Mouse (Mus musculus) limb, embryonic 13.5 days (tissue): ENCODE results near the gene 1700020L24Rik. TPM values are rescaled to one million over a fixed set of nuclear protein-coding genes. Genes with fewer than 3 reads are reported as not detected.

Experiments
- ATAC-seq: fragments of 200-750 bp; cut with Nextera tagmentation; 2 replicates; pipeline ENCODE4 v1.8.0; 2017; ENCODE audit warnings: low read depth, moderate number of reproducible peaks, moderate TSS enrichment; ENCODE audit not compliant: low FRiP score
- H3K27ac ChIP-seq: fragments of 300-500 bp; sonication (generic); 2 replicates; pipeline ENCODE4 v1.5.1; 2015; ENCODE audit warnings: inconsistent platforms, mild to moderate bottlenecking, moderate library complexity
- H3K27me3 ChIP-seq: fragments of 300-500 bp; sonication (generic); 2 replicates; pipeline ENCODE4 v1.6.1; 2015; ENCODE audit warnings: mild to moderate bottlenecking, inconsistent platforms
- H3K36me3 ChIP-seq: fragments of 300-500 bp; sonication (generic); 2 replicates; pipeline ENCODE4 v1.6.1; 2015; ENCODE audit warnings: inconsistent platforms, mild to moderate bottlenecking, moderate library complexity
- H3K4me1 ChIP-seq: fragments of 300-500 bp; sonication (generic); 2 replicates; pipeline ENCODE4 v1.6.1; 2015; ENCODE audit warnings: inconsistent platforms
- H3K4me2 ChIP-seq: fragments of 300-500 bp; sonication (generic); replicated peaks from 2 replicates; pipeline ENCODE4 v1.6.1; 2015; ENCODE audit warnings: inconsistent platforms, mild to moderate bottlenecking, moderate library complexity
- H3K4me3 ChIP-seq: fragments of 300-500 bp; sonication (generic); 2 replicates; pipeline ENCODE4 v1.5.1; 2015; ENCODE audit warnings: moderate library complexity, mild to moderate bottlenecking, inconsistent platforms
- H3K9ac ChIP-seq: fragments of 300-500 bp; sonication (generic); 2 replicates; pipeline ENCODE4 v1.6.1; 2015; ENCODE audit warnings: mild to moderate bottlenecking, inconsistent platforms
- H3K9me3 ChIP-seq: fragments of 300-500 bp; sonication (generic); 2 replicates; pipeline ENCODE4 v1.6.1; 2016; ENCODE audit warnings: inconsistent platforms
- WGBS: fragments of 180-500 bp; shearing (Covaris S2); methylation state at CpG from one replicate; pipeline ENCODE4 v1.1.7; 2015; 5-methylcytosine and 5-hydroxymethylcytosine counted together
- polyA plus RNA-seq: library from polyadenylated mRNA; unstranded; fragments of >200 nt; fragmentation: Nextera tagmentation; extraction: Ambion mirVana; gene quantifications from 2 replicates; pipeline ENCODE4 v1.2.1, GENCODE M21; 2015

1700020L24Rik gene
- polyA plus RNA-seq, 1 experiment from 2014 or later, result 0.56 TPM

- Histone ChIP-seq H3K27me3 (peaks cover 57% of the 10 kb centered on the region), H3K9me3 (no peaks in the 10 kb centered on the region), H3K4me1 (peaks cover 5% of the 10 kb centered on the region), H3K4me3 (no peak overlapping the region), H3K27ac (no peak overlapping the region), H3K36me3 (no peaks in the 10 kb centered on the region), H3K4me2 (no peak overlapping the region), H3K9ac (no peak overlapping the region)
- WGBS, result 73% methylated on average over 7 of the region's 7 CpGs
- no peak for ATAC-seq
These were observed 19.8 kb upstream of the 1700020L24Rik start for GRCm38 (mm10) chr11:83417708-83418107.

DNA sequence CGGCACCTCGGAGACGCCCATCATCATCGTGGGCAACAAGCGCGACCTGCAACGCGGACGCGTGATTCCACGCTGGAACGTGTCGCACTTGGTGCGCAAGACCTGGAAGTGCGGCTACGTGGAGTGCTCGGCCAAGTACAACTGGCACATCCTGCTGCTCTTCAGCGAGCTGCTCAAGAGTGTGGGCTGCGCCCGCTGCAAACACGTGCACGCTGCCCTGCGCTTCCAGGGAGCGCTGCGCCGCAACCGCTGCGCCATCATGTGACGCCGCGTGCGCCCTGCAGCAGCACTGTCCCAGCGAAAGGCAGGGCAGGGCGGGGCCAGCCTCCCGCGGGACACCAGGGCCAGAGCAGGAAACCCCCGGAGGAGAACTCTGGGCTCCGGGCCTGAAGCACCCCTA, 18.9 kb upstream of the 1700020L24Rik start:
- H3K9me3 ChIP-seq, result no peaks in the 10 kb centered on the region
- no peak overlapping the region for H3K9ac ChIP-seq
- WGBS, result 6% methylated on average over 38 of the region's 38 CpGs
- H3K4me3 ChIP-seq, result 0 out of 2 replicates have a peak overlapping the region, but pooled peaks have one; percentile 7
- H3K27ac ChIP-seq, result no peak overlapping the region
- no peak for ATAC-seq
- peaks cover 5% of the 10 kb centered on the region for H3K4me1 ChIP-seq
- no peak overlapping the region; the same call in 1 of the 2 replicates for H3K4me2 ChIP-seq
- H3K36me3 ChIP-seq, result no peaks in the 10 kb centered on the region
- peaks cover 50% of the 10 kb centered on the region for H3K27me3 ChIP-seq

DNA sequence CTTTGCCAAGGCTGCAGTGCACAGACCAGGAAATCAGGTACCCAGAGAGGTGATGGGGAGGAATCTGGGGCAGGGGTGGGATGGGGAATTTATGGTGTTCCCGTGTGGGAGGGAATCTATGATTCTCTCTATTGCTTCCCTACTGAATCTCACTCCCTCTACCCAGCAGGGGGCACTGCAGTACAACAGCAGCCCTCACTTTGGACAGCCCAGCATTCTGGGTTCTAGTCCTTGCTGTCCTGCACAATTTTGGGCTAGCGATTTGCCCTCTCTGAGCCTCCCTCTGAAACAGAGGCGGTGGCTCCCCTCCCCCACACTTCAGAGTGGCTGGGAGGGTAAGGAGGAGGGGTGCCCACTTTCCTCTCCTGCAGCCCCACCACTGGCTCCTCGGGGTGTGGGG, 17.1 kb upstream of the 1700020L24Rik start:
- Histone ChIP-seq H3K9ac (no peak overlapping the region), H3K27ac (no peak overlapping the region), H3K4me2 (no peak overlapping the region), H3K36me3 (no peaks in the 10 kb centered on the region), H3K4me1 (peaks cover 5% of the 10 kb centered on the region), H3K4me3 (no peak overlapping the region), H3K9me3 (no peaks in the 10 kb centered on the region), H3K27me3 (peaks cover 51% of the 10 kb centered on the region)
- ATAC-seq, result no peak
- WGBS, result 42% methylated on average over 4 of the region's 4 CpGs

DNA sequence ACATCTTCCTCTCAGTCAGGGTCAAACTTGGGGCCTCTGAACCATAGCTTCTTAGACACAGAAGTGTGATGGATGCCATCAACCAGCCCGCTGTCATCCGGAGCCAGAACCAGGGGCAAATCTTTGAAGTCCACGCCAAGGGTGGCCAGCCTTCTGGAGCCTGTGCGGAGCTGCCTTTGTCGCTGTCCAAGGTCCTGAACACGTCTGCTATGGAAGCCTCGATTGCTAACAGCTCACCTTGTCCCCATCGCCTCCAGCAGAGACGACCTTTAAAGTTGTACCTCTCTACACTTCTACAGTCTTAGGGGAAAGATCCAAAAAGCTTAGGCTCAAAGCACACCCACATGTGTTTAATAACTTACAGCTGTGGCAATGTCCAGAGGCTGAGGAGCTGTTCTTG, 16.2 kb upstream of the 1700020L24Rik start:
- Histone ChIP-seq H3K27ac (no peak overlapping the region), H3K9ac (no peak overlapping the region), H3K36me3 (no peaks in the 10 kb centered on the region), H3K9me3 (no peaks in the 10 kb centered on the region), H3K4me2 (no peak overlapping the region), H3K4me1 (peaks cover 5% of the 10 kb centered on the region), H3K27me3 (peaks cover 60% of the 10 kb centered on the region), H3K4me3 (no peak overlapping the region)
- WGBS, result under 1% methylated on average over 9 of the region's 9 CpGs
- no peak for ATAC-seq

DNA sequence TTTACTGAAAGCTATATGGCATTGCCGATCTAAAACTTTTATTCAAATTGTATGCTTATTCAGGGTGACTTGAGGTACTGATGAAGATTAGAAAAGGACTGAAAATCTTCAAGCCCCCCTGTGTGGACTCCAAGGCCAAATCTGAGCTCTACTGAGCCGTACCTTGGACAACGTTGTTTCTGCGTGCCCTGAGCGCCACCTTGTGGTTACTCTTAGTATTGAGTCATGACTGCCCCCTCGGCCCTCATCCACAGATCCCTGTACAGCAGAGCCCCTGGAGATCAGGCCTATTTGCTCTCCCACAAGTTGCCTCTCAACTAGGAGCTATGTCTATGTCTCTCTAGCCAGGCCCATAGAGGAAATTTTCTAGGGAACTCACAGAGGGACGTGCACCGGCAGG, 12.8 kb upstream of the 1700020L24Rik start:
- no peak for ATAC-seq
- Histone ChIP-seq H3K4me3 (no peak overlapping the region), H3K9me3 (no peaks in the 10 kb centered on the region), H3K4me2 (no peak overlapping the region), H3K27ac (no peak overlapping the region), H3K4me1 (0 out of 2 replicates have a peak, but pooled peaks cover 4% of the 10 kb centered on the region), H3K27me3 (peaks cover 69% of the 10 kb centered on the region), H3K36me3 (no peaks in the 10 kb centered on the region), H3K9ac (no peak overlapping the region)
- WGBS, result 8% methylated on average over 8 of the region's 8 CpGs

DNA sequence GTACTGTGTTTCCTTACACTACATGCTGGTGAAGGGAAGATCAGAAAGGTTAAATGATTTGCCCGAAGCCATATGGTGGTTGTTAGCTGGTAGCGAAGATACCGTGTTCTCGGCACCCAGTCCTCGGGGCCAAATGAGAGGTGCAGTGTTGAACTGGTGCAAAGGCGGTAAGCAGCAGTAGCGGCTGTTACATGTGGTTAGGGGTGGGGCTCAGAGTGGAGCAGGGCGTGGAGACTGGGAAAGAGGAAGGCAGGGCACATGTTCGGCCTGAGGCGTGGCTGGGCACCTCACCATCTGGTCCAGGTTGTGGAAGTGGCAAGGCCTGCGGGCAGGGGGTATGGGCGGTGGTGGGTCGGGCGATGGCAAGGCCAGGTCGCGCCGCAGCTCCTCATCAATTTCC, 10.5 kb upstream of the 1700020L24Rik start:
- Histone ChIP-seq H3K4me3 (peak overlapping the region; percentile 14; the same call in 1 of the 2 replicates), H3K9ac (no peak overlapping the region), H3K27ac (no peak overlapping the region), H3K4me2 (peak overlapping the region; percentile 38), H3K4me1 (0 out of 2 replicates have a peak, but pooled peaks cover 5% of the 10 kb centered on the region), H3K9me3 (no peaks in the 10 kb centered on the region), H3K36me3 (no peaks in the 10 kb centered on the region), H3K27me3 (peaks cover 61% of the 10 kb centered on the region)
- 36% methylated on average over 17 of the region's 17 CpGs for WGBS
- no peak for ATAC-seq

DNA sequence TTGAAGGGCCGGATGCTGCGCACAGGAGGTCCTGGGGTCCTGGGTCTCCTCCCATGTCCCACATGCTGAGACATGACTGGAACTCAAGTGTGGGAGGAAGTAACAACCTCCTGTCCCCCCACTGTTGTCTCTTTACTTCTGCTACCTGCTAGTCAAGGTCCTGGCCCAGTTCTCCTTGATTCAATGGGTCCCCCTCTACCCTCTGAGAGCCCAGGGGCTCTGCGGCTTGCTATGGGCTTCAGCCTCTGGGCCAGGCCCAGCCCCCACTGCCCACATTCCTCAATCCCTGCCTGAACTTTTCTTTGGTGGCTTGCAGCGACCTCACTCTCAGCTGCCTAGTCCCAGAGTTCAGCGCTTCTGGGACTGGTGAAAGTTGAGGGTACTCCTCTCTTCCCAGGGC, 8.1 kb upstream of the 1700020L24Rik start, which contains the start of gene Gas2l2:
Gene Gas2l2, minus strand, starts transcription at position 101 of the 400 bp plus-strand sequence.
- Histone ChIP-seq H3K4me3 (no peak within 1 kb of the TSS), H3K27ac (no peak within 1 kb of the TSS), H3K9me3 (no peaks in the 10 kb centered on the region), H3K9ac (no peak within 1 kb of the TSS), H3K36me3 (no peaks in the 10 kb centered on the region), H3K27me3 (peaks cover 58% of the 10 kb centered on the region), H3K4me1 (0 out of 2 replicates have a peak, but pooled peaks cover 5% of the 10 kb centered on the region), H3K4me2 (peak within 1 kb of the TSS; percentile 21; the same call in 1 of the 2 replicates)
- ATAC-seq, result no peak
- 51% methylated on average over 5 of the region's 5 CpGs for WGBS

DNA sequence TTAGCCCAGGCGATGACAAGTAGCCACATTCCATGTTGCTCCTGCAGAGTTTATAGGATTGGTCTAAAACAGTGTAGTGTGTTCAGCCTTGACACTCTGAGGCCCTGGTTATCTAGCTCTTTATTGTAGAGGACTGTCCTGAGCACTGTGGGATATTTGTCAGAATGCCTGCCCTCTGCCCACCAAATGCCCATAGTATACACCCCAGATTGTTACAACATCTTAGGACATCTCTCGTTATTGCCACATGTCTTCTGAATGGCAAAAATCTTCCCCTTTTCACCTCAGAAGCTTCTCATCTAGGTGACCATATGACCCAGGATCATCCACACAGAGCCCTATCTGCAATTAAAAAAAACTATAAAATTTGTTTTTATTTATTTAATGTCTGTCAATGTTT, 4.9 kb upstream of the 1700020L24Rik start:
- Histone ChIP-seq H3K4me3 (no peak overlapping the region), H3K4me1 (0 out of 2 replicates have a peak, but pooled peaks cover 5% of the 10 kb centered on the region), H3K9me3 (no peaks in the 10 kb centered on the region), H3K4me2 (no peak overlapping the region), H3K27ac (no peak overlapping the region), H3K9ac (no peak overlapping the region), H3K27me3 (peaks cover 43% of the 10 kb centered on the region), H3K36me3 (no peaks in the 10 kb centered on the region)
- ATAC-seq, result no peak
- 72% methylated on average over 2 of the region's 2 CpGs for WGBS

DNA sequence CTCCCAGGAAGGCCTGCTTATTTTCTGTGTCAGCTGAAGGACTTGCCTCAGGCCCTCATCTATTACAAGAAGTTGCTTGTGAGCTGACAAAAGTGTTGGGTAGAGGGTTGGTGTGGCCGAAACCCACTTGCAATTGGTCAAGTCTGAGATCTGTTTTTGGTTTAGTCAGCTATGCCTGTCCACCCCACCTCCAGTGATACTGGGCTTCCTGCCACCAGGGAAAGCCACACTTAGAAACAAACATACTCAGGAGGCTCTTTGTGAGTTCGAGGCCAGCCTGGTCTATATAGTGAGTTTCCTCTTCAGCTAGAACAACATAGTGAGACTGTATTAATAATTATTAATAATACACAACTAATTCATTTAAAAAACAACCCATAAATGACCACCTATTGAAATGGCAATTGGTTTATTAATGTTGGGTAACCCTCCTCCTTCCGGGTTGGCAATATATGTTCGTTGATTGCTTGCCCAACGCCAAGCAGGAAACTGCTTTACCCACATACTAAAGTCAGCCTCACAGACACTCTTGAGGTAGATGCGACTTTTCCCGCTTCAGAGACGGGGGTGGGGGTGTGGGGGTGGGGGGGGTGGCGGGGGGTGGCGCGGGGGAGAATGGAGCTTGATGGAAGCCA, 2.1 kb downstream of the 1700020L24Rik start:
- Histone ChIP-seq H3K27ac (no peak overlapping the region), H3K9me3 (no peaks in the 10 kb centered on the region), H3K4me3 (peak overlapping the region; percentile 55), H3K4me2 (peak overlapping the region; percentile 89), H3K36me3 (no peaks in the 10 kb centered on the region), H3K9ac (no peak overlapping the region; the same call in 1 of the 2 replicates), H3K27me3 (peaks cover 47% of the 10 kb centered on the region), H3K4me1 (peaks cover 12% of the 10 kb centered on the region; the same call in 1 of the 2 replicates)
- no peak for ATAC-seq
- WGBS, result 31% methylated on average over 11 of the region's 11 CpGs

- peak overlapping the region; percentile 89 for H3K4me2 ChIP-seq
- peak; percentile 94 for ATAC-seq
- no peak overlapping the region for H3K27ac ChIP-seq
- H3K9me3 ChIP-seq, result no peaks in the 10 kb centered on the region
- under 1% methylated on average over 60 of the region's 75 CpGs for WGBS
- peak overlapping the region; percentile 55 for H3K4me3 ChIP-seq
- no peaks in the 10 kb centered on the region for H3K36me3 ChIP-seq
- peaks cover 12% of the 10 kb centered on the region; the same call in 1 of the 2 replicates for H3K4me1 ChIP-seq
- H3K27me3 ChIP-seq, result peaks cover 53% of the 10 kb centered on the region
- H3K9ac ChIP-seq, result peak overlapping the region; percentile 61
These were observed 2.9 kb downstream of the 1700020L24Rik start for GRCm38 (mm10) chr11:83440081-83441064.

DNA sequence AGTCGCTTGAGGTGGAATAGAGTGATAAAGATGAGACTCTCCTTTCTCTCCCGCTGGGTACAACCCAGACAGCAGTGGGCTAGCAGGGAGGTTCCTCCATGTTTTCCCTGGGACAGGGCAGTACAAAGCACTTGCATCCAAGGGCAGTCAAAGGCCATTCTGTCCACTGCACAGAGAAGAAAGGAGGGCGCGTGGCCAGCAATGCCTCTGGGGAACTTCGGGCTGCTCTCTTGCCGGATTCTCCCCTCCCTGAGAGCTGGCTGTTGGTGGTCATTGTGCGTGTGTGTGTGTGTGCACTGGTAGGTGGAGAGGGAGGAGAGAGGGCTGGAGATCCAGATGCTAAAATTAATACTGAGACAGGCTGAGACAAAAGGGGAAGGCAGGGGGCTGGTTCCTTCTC, 3.8 kb downstream of the 1700020L24Rik start:
- H3K4me2 ChIP-seq, result peak overlapping the region; percentile 89
- no peak overlapping the region for H3K9ac ChIP-seq
- no peak for ATAC-seq
- no peaks in the 10 kb centered on the region for H3K36me3 ChIP-seq
- H3K27me3 ChIP-seq, result peaks cover 56% of the 10 kb centered on the region
- WGBS, result 55% methylated on average over 7 of the region's 7 CpGs
- H3K4me3 ChIP-seq, result 0 out of 2 replicates have a peak overlapping the region, but pooled peaks have one; percentile 55
- H3K4me1 ChIP-seq, result peaks cover 12% of the 10 kb centered on the region; the same call in 1 of the 2 replicates
- H3K27ac ChIP-seq, result no peak overlapping the region
- no peaks in the 10 kb centered on the region for H3K9me3 ChIP-seq
